Mouse (Mus musculus) heart, postnatal 0 days (tissue): ENCODE measurements at regions not wholly inside any gene's neighbourhood (a gene's known extent, or its start where the extent isn't known, plus 50 kb on each side); places are given as distances from the start of the nearest gene placed in this dataset.

Experiments used
- CTCF ChIP-seq: IDR thresholded peaks from 2 replicates; pipeline ENCODE4 v1.5.1; 2016; ENCODE audit warnings: antibody characterized with exemption, control low read depth, low read depth
- EP300 ChIP-seq: IDR thresholded peaks from 2 replicates; pipeline ENCODE4 v1.6.1; 2016; ENCODE audit warnings: antibody characterized with exemption, low read depth

DNA sequence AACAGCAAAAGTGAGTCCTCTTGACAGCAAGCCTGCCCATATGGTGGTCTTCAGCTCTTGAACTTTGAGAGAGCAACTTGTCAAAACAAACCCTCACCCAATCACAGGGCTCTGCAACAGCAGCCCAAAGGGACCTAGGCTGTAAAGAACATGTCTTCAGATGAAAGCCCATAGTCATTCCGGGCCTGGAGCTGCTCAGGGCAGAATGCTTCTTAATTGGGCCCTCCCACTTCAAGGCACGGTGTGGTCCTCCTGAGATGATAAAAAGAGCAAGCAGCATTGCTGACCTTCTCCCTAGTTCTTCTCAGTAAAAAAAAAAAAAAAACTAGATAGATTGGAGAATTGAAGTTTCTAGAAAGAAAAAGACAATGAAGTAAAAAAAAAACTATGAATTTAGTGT lies 80.7 kb upstream of the Cpeb4 start:
- TF ChIP-seq CTCF (no peak), EP300 (no peak)
